Mouse (Mus musculus): ENCODE data around the gene Inpp5k.
A peak's percentile ranks its signal among the peaks of the same experiment; 100 is the strongest.

The Inpp5k gene

GRCm38 (mm10) chr11:75620136-75620780 is 10.5 kb upstream of the Inpp5k start:
- no peak for DNase-seq (ENCODE audit: low spot score)

GRCm38 (mm10) chr11:75621426-75621825 is 9.4 kb upstream of the Inpp5k start:
- no peak for DNase-seq (ENCODE audit: low spot score)

- DNase-seq (ENCODE audit: low spot score): no peak
These were observed 8.0 kb upstream of the Inpp5k start for GRCm38 (mm10) chr11:75622588-75623329.

GRCm38 (mm10) chr11:75624102-75624554 is 6.7 kb upstream of the Inpp5k start:
- no peak for DNase-seq (ENCODE audit: low spot score)

GRCm38 (mm10) chr11:75625820-75626219 is 5.0 kb upstream of the Inpp5k start:
- no peak for DNase-seq (ENCODE audit: low spot score)

- no peak for DNase-seq (ENCODE audit: low spot score)
These were observed 690 bp upstream of the Inpp5k start for GRCm38 (mm10) chr11:75630098-75630497.

- no peak for DNase-seq (ENCODE audit: low spot score)
These were observed 905 bp downstream of the Inpp5k start for GRCm38 (mm10) chr11:75631561-75632225.

GRCm38 (mm10) chr11:75632921-75633320 is 2.1 kb downstream of the Inpp5k start:
- no peak for DNase-seq (ENCODE audit: low spot score)

GRCm38 (mm10) chr11:75634801-75635200 is 4.0 kb downstream of the Inpp5k start:
- no peak for DNase-seq (ENCODE audit: low spot score)

GRCm38 (mm10) chr11:75635315-75635714 is 4.5 kb downstream of the Inpp5k start:
- no peak for DNase-seq (ENCODE audit: low spot score)

- DNase-seq (ENCODE audit: low spot score): no peak
These were observed 12.5 kb downstream of the Inpp5k start for GRCm38 (mm10) chr11:75643323-75643722.

- no peak for DNase-seq (ENCODE audit: low spot score)
These were observed 13.9 kb downstream of the Inpp5k start for GRCm38 (mm10) chr11:75644684-75645083.

GRCm38 (mm10) chr11:75647681-75648211 is 17.0 kb downstream of the Inpp5k start:
- no peak for DNase-seq (ENCODE audit: low spot score)

- no peak for DNase-seq (ENCODE audit: low spot score)
These were observed 18.4 kb downstream of the Inpp5k start for GRCm38 (mm10) chr11:75649155-75649561.

- no peak for DNase-seq (ENCODE audit: low spot score)
These were observed 19.5 kb downstream of the Inpp5k start, which contains the start of gene Myo1c for GRCm38 (mm10) chr11:75650311-75650710. TSS of gene Myo1c (plus strand) at chr11:75650504.

- no peak for DNase-seq (ENCODE audit: low spot score)
These were observed 20.2 kb downstream of the Inpp5k start for GRCm38 (mm10) chr11:75650958-75651425.

GRCm38 (mm10) chr11:75651426-75652221 is 20.8 kb downstream of the Inpp5k start:
- peak; percentile 65 for DNase-seq (ENCODE audit: low spot score)

- peak; percentile 71 for DNase-seq (ENCODE audit: low spot score)
These were observed 21.6 kb downstream of the Inpp5k start for GRCm38 (mm10) chr11:75652222-75652941.

- no peak for DNase-seq (ENCODE audit: low spot score)
These were observed 22.3 kb downstream of the Inpp5k start for GRCm38 (mm10) chr11:75652942-75653684.

- peak; percentile 48 for DNase-seq (ENCODE audit: low spot score)
These were observed 23.1 kb downstream of the Inpp5k start for GRCm38 (mm10) chr11:75653781-75654470.
